Mouse (Mus musculus) midbrain, embryonic 15.5 days (tissue): ENCODE results near the gene Gm38394. TPM values are rescaled to one million over a fixed set of nuclear protein-coding genes. Genes with fewer than 3 reads are reported as not detected.

Experiments used
- ATAC-seq: fragments of 200-750 bp; cut with Nextera tagmentation; replicated peaks from 2 replicates; pipeline ENCODE4 v1.8.0; 2017; ENCODE audit warnings: moderate TSS enrichment
- H3K27ac ChIP-seq: fragments of 300-500 bp; sonication (generic); 2 replicates; pipeline ENCODE4 v1.5.1; 2015; ENCODE audit warnings: mild to moderate bottlenecking, inconsistent platforms
- H3K27me3 ChIP-seq: fragments of 300-500 bp; sonication (generic); replicated peaks from 2 replicates; pipeline ENCODE4 v1.6.1; 2015; ENCODE audit warnings: inconsistent platforms
- H3K36me3 ChIP-seq: fragments of 300-500 bp; sonication (generic); replicated peaks from 2 replicates; pipeline ENCODE4 v1.6.1; 2015; ENCODE audit warnings: inconsistent platforms
- H3K4me1 ChIP-seq: fragments of 300-500 bp; sonication (generic); 2 replicates; pipeline ENCODE4 v1.6.1; 2015; ENCODE audit warnings: inconsistent platforms
- H3K4me2 ChIP-seq: fragments of 300-500 bp; sonication (generic); 2 replicates; pipeline ENCODE4 v1.6.1; 2015; ENCODE audit warnings: inconsistent platforms, mild to moderate bottlenecking, moderate library complexity
- H3K4me3 ChIP-seq: fragments of 300-500 bp; sonication (generic); 2 replicates; pipeline ENCODE4 v1.5.1; 2015; ENCODE audit warnings: mild to moderate bottlenecking, inconsistent platforms
- H3K9ac ChIP-seq: fragments of 300-500 bp; sonication (generic); 2 replicates; pipeline ENCODE4 v1.6.1; 2015; ENCODE audit warnings: mild to moderate bottlenecking, inconsistent platforms
- H3K9me3 ChIP-seq: fragments of 300-500 bp; sonication (generic); 2 replicates; pipeline ENCODE4 v1.6.1; 2016; ENCODE audit warnings: inconsistent platforms
- WGBS: fragments of 180-500 bp; shearing (Covaris S2); methylation state at CpG from one replicate; pipeline ENCODE4 v1.1.7; 2015; ENCODE audit warnings: mixed read lengths; 5-methylcytosine and 5-hydroxymethylcytosine counted together
- polyA plus RNA-seq: library from polyadenylated mRNA; unstranded; fragments of >200 nt; fragmentation: Nextera tagmentation; extraction: Ambion mirVana; gene quantifications from 2 replicates; pipeline ENCODE4 v1.2.1, GENCODE M21; 2015

Gm38394 gene
- polyA plus RNA-seq, 1 experiment from 2014 or later: 3.1 TPM

- under 1% methylated on average over 41 of the region's 41 CpGs for WGBS
- Histone ChIP-seq H3K4me1 (peaks cover 47% of the 10 kb centered on the region), H3K27ac (peak within 1 kb of the TSS; percentile 90), H3K4me3 (peak within 1 kb of the TSS; percentile 85), H3K9me3 (no peaks in the 10 kb centered on the region), H3K27me3 (no peaks in the 10 kb centered on the region), H3K36me3 (no peaks in the 10 kb centered on the region; the same call in 1 of the 2 replicates), H3K9ac (peak within 1 kb of the TSS; percentile 65), H3K4me2 (peak within 1 kb of the TSS; percentile 84)
- ATAC-seq: peak; percentile 88
Observed at GRCm38 (mm10) chr1:133660466-133661202, 484 bp downstream of the Gm38394 start, which contains the start of gene Zbed6. Gene Zbed6 (minus strand): TSS chr1:133660885.

GRCm38 (mm10) chr1:133658878-133659277, 2.2 kb downstream of the Gm38394 start:
- peaks cover 51% of the 10 kb centered on the region for H3K4me1 ChIP-seq
- no peak overlapping the region for H3K27ac ChIP-seq
- 85% methylated on average over 3 of the region's 3 CpGs for WGBS

DNA sequence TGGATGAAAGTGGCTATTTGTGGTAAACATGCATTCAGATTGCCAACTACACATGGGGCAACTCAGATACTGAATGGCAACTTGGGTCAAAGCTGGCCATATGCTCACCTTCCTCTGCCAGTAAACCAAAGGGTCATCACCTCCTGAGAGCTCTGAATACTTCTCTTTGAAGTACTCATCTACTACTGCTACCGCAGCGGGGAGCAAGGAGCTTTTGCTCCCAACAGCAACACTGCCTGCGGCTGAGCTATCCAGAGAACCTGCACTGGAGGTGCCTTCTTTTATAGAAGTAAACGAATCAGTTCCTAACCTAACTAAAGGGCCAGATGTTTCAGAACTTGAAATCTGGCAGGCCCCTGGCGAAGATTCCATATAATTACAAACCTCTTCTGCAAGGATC, 4.3 kb downstream of the Gm38394 start:
- H3K4me1 ChIP-seq: peaks cover 57% of the 10 kb centered on the region
- no peaks in the 10 kb centered on the region; the same call in 1 of the 2 replicates for H3K36me3 ChIP-seq
- H3K9me3 ChIP-seq: no peaks in the 10 kb centered on the region
- WGBS: 74% methylated on average over 5 of the region's 5 CpGs
- no peaks in the 10 kb centered on the region for H3K27me3 ChIP-seq
- no peak for ATAC-seq
- H3K4me2 ChIP-seq: no peak overlapping the region
- no peak overlapping the region for H3K27ac ChIP-seq
- no peak overlapping the region for H3K4me3 ChIP-seq
- no peak overlapping the region for H3K9ac ChIP-seq

More at GRCm38 (mm10) chr1:133658878-133659277, 2.2 kb downstream of the Gm38394 start:
- Histone ChIP-seq H3K9ac (no peak overlapping the region), H3K9me3 (no peaks in the 10 kb centered on the region), H3K4me3 (no peak overlapping the region), H3K36me3 (no peaks in the 10 kb centered on the region; the same call in 1 of the 2 replicates), H3K4me2 (no peak overlapping the region), H3K27me3 (no peaks in the 10 kb centered on the region)
- ATAC-seq: no peak

DNA sequence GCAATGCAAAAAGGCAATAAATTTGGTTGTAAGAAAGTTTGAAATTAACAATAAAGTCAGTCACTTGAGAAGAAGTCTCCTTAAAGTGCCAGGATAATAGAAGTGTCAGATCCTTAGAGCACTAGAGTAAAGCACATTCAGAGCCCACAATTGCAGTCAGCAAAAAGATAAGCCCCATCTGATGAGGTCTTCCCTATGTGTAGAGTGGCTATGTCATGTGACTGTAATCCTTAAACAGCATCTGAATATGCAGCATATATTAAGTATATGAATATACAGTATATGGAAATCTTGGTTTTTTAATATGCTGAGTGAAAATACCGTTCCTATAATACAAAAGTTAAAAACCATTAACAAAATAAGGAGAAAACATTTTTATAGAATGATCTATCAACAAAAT, 8.1 kb downstream of the Gm38394 start:
- WGBS: 94% methylated on average over 1 of the region's 1 CpGs
- Histone ChIP-seq H3K9me3 (no peaks in the 10 kb centered on the region), H3K4me3 (no peak overlapping the region), H3K9ac (no peak overlapping the region), H3K4me1 (peaks cover 30% of the 10 kb centered on the region), H3K27me3 (no peaks in the 10 kb centered on the region), H3K36me3 (peaks cover 3% of the 10 kb centered on the region; the same call in 1 of the 2 replicates), H3K4me2 (no peak overlapping the region), H3K27ac (no peak overlapping the region)
- ATAC-seq: no peak

DNA sequence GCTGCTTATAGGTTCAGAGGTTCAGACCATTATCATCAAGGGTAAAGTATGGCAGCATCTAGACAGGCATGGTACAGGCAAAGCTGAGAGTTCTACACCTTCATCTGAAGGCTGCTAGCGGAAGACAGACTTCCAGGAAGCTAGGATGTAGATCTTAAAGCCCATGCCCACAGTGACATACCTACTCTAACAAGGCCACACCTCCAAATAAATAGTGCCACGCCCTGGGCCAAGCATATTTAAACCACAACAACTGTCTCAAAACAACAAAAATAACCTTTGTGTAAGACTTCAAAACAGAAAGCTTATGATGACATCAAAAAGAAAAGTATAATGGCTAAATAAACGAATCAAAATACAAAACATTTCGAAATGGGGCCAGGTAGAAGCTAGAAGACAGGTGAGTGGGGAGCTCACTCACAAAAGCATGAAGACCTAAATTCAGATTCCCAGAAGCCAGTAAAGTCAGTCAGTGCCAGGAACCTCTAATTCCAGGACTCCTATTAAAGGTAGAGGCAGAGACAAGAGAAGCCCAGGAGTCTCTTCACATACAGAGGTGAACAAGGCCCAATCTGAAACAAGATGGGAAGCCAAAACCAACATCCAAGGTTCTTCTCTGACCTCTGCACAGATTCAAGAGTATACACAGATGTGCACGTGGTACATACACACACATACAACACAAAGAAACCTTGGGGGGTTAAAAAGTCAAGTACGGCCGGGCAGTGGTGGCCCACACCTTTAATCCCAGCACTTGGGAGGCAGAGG, 10.6 kb downstream of the Gm38394 start:
- no peak overlapping the region for H3K4me3 ChIP-seq
- ATAC-seq: no peak
- H3K9me3 ChIP-seq: no peaks in the 10 kb centered on the region
- no peaks in the 10 kb centered on the region for H3K27me3 ChIP-seq
- peaks cover 10% of the 10 kb centered on the region for H3K4me1 ChIP-seq
- H3K27ac ChIP-seq: no peak overlapping the region
- H3K9ac ChIP-seq: no peak overlapping the region
- H3K4me2 ChIP-seq: no peak overlapping the region
- peaks cover 9% of the 10 kb centered on the region; the same call in 1 of the 2 replicates for H3K36me3 ChIP-seq
- WGBS: 95% methylated on average over 7 of the region's 7 CpGs

DNA sequence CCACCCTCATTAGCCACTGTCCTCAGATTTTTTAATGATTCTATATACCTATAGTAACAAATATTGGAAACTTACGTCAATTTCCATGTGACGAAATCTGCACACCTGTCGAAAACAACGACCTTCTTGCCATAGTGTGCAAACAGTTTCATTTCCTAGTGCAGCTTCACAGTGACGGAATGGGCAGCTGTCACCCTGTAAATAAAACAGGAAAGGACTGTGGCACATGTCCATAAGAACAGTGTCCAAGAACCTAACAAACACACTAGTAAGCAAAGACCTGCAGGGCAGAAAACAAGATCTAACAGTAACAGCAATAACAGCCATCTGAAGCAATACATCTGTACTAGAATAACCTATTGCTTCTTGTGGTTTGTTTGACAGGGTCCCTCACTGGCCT, 15.5 kb downstream of the Gm38394 start:
- H3K4me2 ChIP-seq: no peak overlapping the region
- H3K4me3 ChIP-seq: no peak overlapping the region
- H3K4me1 ChIP-seq: no peaks in the 10 kb centered on the region
- H3K9me3 ChIP-seq: no peaks in the 10 kb centered on the region
- peaks cover 42% of the 10 kb centered on the region; the same call in 1 of the 2 replicates for H3K36me3 ChIP-seq
- ATAC-seq: no peak
- no peak overlapping the region for H3K27ac ChIP-seq
- no peak overlapping the region for H3K9ac ChIP-seq
- 94% methylated on average over 5 of the region's 5 CpGs for WGBS
- no peaks in the 10 kb centered on the region for H3K27me3 ChIP-seq

DNA sequence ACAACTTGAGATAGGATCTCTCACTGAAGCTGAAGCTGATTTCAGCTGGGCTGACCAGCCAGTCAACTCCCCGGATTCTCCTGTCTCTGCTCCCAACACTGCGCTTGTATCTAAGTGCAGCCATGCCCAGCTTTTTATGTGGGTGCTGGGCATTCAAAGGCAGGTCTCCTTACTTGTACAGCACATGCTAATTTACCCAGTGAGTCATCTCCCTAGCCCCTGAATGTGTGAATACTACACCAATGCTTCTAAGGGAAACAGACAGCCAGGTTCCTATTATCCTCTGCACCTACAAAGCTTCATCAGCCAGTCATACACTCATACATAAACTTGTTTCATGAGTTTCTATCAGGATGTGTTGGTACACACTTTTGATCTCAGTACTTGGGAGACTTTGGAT, 20.0 kb downstream of the Gm38394 start:
- Histone ChIP-seq H3K36me3 (peaks cover 72% of the 10 kb centered on the region), H3K4me3 (no peak overlapping the region), H3K27me3 (no peaks in the 10 kb centered on the region), H3K27ac (no peak overlapping the region), H3K9me3 (no peaks in the 10 kb centered on the region), H3K9ac (no peak overlapping the region), H3K4me1 (no peaks in the 10 kb centered on the region), H3K4me2 (no peak overlapping the region)
- WGBS: 98% methylated on average over 2 of the region's 2 CpGs
- ATAC-seq: no peak

- WGBS: 92% methylated on average over 6 of the region's 6 CpGs
- H3K27me3 ChIP-seq: no peaks in the 10 kb centered on the region
- no peaks in the 10 kb centered on the region for H3K4me1 ChIP-seq
- ATAC-seq: no peak
- peaks cover 78% of the 10 kb centered on the region for H3K36me3 ChIP-seq
- no peak overlapping the region for H3K4me3 ChIP-seq
- no peak overlapping the region for H3K4me2 ChIP-seq
- no peak overlapping the region for H3K27ac ChIP-seq
- H3K9me3 ChIP-seq: no peaks in the 10 kb centered on the region
- no peak overlapping the region for H3K9ac ChIP-seq
Observed at GRCm38 (mm10) chr1:133638517-133638916, 22.6 kb downstream of the Gm38394 start.

DNA sequence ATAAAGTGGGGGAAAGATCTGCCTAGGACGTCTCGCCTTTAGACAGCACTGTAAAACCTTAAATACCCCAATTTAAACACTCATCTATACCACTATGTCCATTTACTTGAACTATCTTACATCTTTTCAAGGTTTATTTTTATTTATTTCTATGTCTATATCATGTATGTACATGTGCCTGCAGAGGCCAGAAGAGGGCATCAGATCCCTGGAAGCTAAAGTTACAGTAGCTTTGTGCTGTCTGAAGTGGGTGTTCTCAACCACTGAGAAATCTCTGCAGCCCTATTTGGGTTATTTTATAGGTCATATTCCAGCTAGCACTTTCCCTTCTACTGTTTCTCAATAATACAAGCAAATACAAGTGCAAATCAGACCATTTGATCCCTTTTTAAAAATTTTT, 28.9 kb downstream of the Gm38394 start:
- Histone ChIP-seq H3K4me2 (no peak overlapping the region), H3K9ac (no peak overlapping the region), H3K9me3 (no peaks in the 10 kb centered on the region), H3K27me3 (no peaks in the 10 kb centered on the region), H3K27ac (no peak overlapping the region), H3K36me3 (peaks cover 58% of the 10 kb centered on the region), H3K4me3 (no peak overlapping the region), H3K4me1 (no peaks in the 10 kb centered on the region)
- ATAC-seq: no peak
- 97% methylated on average over 2 of the region's 2 CpGs for WGBS

DNA sequence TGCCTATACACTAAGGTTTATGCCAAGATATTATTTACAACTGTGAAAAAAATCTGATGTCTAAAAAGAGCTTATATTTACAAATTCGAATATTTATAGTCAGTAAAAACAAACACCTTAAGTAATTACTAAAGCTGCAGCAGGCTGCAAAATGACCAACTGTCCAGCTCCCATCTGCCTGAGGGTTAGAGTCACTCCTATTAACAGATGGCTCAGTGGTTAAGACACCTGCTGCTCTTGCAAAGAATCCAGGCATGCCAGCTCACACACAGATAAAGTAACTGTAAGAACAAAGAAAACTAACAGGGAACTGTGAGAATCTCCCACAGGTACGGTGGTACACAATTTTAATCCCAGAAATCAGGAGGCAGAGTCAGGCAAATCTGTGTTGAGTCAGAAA, 36.1 kb downstream of the Gm38394 start:
- Histone ChIP-seq H3K9ac (no peak overlapping the region), H3K36me3 (peaks cover 57% of the 10 kb centered on the region), H3K4me2 (no peak overlapping the region), H3K4me3 (no peak overlapping the region), H3K4me1 (no peaks in the 10 kb centered on the region), H3K27ac (no peak overlapping the region), H3K9me3 (no peaks in the 10 kb centered on the region), H3K27me3 (no peaks in the 10 kb centered on the region)
- 68% methylated on average over 2 of the region's 2 CpGs for WGBS
- no peak for ATAC-seq

- H3K36me3 ChIP-seq: peaks cover 28% of the 10 kb centered on the region
- H3K4me1 ChIP-seq: no peaks in the 10 kb centered on the region
- no peak overlapping the region for H3K4me3 ChIP-seq
- no peak overlapping the region for H3K27ac ChIP-seq
- no peaks in the 10 kb centered on the region for H3K9me3 ChIP-seq
- no peak overlapping the region for H3K9ac ChIP-seq
- H3K4me2 ChIP-seq: no peak overlapping the region
- ATAC-seq: no peak
- 85% methylated on average over 8 of the region's 8 CpGs for WGBS
- H3K27me3 ChIP-seq: no peaks in the 10 kb centered on the region
Observed at GRCm38 (mm10) chr1:133618311-133618710, 42.8 kb downstream of the Gm38394 start.

- Histone ChIP-seq H3K4me3 (no peak overlapping the region), H3K27ac (no peak overlapping the region), H3K4me1 (no peaks in the 10 kb centered on the region), H3K9me3 (no peaks in the 10 kb centered on the region), H3K9ac (no peak overlapping the region), H3K4me2 (no peak overlapping the region), H3K27me3 (no peaks in the 10 kb centered on the region), H3K36me3 (peaks cover 25% of the 10 kb centered on the region)
- no peak for ATAC-seq
- WGBS: 73% methylated on average over 2 of the region's 2 CpGs
Observed at GRCm38 (mm10) chr1:133617908-133618307, 43.2 kb downstream of the Gm38394 start.
